Mouse (Mus musculus): ENCODE results near the gene Slc22a4.
"Not testable (repeated sequence)": the region's sequence is repeated elsewhere in the genome, so short reads cannot be mapped to it uniquely, and the experiment has no call there.

Slc22a4 gene

DNA sequence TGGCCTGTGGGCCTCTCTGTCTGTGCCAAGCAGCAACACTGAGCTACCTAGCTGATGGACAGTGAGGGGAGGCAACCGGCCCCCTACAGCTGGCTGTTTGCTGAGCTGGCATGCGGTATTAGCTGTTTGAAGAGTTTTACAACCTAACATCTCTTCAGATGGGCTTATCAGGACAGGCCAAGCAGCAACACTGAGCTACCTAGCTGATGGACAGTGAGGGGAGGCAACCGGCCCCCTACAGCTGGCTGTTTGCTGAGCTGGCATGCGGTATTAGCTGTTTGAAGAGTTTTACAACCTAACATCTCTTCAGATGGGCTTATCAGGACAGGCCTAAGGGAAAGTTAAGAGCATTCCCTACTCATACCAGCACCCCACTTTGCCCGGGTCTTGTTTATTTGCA is 21.5 kb downstream of the Slc22a4 start:
- CTCF ChIA-PET, result interaction anchor here (0.6 kb wide), 1 partner anchor 416 kb away, joined by 3 read pairs; no protein-coding TSS in a partner anchor

DNA sequence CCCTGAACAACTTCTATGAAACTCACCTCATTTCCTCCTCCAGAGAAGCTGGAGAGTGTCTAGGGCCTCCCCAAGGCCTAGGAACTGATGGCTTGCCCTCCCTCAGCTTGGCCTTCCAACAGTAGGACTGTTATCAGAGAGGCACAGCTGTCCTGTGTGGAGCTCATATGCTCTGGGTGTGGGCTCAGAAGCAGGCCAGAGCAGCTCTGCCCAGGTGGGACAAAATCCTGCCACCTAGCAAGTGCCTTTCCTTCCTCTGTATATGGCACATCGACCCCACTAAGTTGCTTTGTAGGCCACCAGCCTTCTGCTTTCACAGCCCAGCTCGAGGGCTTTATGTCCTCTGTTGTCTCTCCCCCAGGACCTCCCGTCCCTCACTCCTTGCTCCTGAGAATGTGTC is 23.2 kb downstream of the Slc22a4 start:
- CTCF ChIA-PET, result interaction anchor here (0.6 kb wide), 1 partner anchor 653 kb away, joined by 3 read pairs; no protein-coding TSS in a partner anchor

GRCm38 (mm10) chr11:54004221-54004620 is 23.7 kb downstream of the Slc22a4 start:
- CTCF ChIA-PET, result interaction anchor here (0.6 kb wide), 1 partner anchor 653 kb away, joined by 3 read pairs; no protein-coding TSS in a partner anchor

DNA sequence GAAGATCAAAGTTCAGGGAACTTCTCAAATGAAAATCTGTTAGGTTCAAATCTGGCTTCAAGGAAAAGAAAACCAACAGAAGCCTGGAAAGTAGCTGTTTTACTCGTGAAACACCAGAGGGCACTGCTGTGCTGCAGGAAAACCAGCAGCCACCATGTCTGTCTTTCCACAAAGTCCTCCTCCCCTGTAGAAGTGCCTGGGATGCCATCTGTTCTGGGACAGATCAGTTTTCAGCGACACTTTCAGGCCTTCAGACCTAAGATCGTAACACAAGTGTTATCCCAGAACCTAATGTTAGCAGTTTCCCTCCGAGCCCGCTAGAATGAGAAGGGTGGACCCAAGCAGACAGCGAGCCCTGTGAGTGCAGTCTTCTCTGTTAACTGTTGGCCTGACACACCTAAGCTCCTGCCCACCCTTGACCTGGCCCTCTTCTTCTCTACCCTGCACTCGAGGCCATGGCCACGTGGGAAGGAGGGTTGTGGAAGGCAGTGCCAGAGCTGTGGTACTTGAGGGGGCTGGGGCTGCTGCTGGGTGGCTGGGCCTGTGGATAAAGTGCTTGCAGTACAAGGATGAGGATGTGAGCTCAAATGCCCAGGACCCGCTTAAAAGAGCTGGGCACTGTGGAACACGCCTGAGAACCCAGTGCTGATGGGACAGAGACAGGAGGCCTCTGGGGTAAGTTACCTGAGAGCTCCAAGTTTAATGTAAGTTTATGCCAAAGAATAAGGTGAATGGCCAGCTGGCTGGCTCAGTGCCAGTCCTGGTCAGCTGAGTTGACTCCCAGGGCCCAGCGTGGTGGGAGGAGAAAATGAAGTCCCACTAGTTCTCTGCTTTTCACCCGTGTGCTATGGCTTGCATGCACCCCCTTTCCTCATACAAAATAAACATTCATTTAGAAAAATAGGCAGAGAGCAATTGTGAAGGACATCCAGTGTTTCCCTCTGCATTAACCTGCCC is 24.9 kb downstream of the Slc22a4 start:
- CTCF ChIA-PET, result interaction anchor here (1.4 kb wide), 1 partner anchor 10 kb away, joined by 3 read pairs; no protein-coding TSS in a partner anchor

DNA sequence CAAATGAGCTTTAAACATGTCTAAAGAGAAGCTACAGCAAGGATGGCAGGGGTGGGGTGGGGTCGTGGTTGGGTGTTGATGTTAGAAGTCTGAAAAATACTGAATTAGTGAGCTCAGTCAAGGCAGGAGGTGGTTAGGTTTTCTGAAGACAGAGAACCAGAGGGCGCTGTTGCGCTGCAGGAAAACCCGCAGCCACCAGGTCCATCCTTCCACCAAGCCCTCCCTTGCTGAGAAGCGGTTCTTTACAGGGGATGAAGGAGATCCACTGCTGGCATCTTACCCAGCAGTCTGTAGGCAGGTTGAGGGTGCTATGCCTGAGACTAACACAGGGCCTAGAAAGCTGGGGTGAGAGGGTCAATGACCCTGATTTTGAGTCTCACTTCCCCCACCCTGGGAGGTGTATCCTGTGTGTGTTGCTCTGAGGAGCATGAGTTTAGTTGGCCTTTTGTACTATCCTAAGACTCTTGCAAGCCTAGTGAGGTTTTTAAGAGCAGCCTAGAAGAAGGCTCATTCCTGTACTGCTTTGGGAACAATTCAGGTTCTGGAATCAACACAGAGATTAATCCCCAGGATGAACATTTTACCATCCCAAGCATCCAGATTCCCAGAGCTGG is 25.6 kb downstream of the Slc22a4 start:
- CTCF ChIA-PET, result interaction anchor here (0.8 to 1.4 kb wide), 4 partner anchors 9 to 48 kb away, joined by 3 read pairs; no protein-coding TSS in a partner anchor

DNA sequence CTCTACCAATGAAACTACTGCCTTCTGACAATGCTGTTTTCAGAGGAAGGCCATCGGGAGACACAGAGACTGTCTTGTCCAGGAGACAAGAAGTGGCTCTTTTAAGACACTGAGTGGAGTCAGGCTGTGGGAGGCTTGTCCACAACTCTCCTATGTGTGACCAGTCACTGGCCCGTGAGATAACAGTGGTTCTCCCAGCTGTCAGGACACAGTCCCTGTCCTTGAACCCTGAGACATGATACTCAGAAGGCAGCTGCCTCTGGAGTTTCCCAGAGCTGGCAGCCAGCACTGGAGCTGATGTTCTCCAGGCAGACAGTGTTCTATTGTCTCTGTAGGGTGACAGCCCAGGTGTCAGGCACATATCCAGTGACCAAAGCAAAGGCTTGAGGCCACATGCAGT is 30.2 kb downstream of the Slc22a4 start:
- CTCF ChIA-PET, result no interaction called here

- CTCF ChIA-PET, result interaction anchor here (0.8 kb wide), 1 partner anchor 10 kb away, joined by 3 read pairs; no protein-coding TSS in a partner anchor
Measured at GRCm38 (mm10) chr11:53992264-53992663, 35.6 kb downstream of the Slc22a4 start.

GRCm38 (mm10) chr11:53989232-53989631 is 38.7 kb downstream of the Slc22a4 start:
- CTCF ChIA-PET, result no interaction called here

- CTCF ChIA-PET, result no interaction called here
Measured at GRCm38 (mm10) chr11:53988081-53988480, 39.8 kb downstream of the Slc22a4 start.

GRCm38 (mm10) chr11:53981396-53981795 is 46.5 kb downstream of the Slc22a4 start:
- CTCF ChIA-PET, result interaction anchor here (0.5 kb wide), 1 partner anchor 86 kb away, joined by 4 read pairs; no protein-coding TSS in a partner anchor

DNA sequence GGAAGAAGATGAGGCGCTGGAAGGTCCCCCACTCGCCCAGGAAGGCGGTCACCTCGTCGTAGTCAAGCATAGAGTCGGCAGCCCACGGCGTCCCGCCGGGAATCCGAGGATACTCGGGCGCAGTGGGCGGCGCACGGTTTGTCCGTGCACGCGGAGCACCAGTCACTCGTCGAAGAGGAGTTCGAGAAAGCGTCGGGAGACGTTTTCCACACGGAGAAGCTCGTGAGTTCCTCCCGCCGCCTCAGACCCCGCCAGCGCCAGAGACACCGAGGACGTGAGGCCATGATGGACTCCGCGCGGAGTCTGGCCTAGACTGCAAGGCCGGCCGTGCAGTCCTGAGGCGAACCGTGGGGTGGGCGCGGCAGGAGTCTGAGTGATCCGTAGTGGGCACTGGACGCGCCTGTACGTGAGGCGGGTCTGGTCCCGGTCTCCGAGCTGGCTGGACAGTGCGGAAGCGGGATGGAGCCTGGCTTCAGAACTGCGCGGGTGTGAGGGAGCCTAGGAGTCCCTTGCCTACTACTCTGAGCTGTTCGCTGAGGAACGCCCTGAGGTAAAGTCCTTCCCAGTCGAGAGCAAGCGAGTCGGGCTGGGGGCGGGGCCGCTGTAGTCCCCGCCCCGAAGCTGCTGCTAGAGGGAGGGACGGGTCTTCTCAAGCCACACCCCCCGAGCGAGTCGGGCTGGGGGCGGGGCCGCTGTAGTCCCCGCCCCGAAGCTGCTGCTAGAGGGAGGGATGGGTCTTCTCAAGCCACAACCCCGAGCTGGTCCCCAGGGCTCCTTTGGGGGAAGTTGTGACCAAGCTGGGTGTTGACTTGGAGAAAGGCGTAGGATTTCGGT is 47.9 kb downstream of the Slc22a4 start, which contains the start of gene Slc22a21:
TSS of gene Slc22a21 (minus strand) at position 545 of the 834 bp plus-strand sequence.
- CTCF ChIA-PET, result no interaction called here

DNA sequence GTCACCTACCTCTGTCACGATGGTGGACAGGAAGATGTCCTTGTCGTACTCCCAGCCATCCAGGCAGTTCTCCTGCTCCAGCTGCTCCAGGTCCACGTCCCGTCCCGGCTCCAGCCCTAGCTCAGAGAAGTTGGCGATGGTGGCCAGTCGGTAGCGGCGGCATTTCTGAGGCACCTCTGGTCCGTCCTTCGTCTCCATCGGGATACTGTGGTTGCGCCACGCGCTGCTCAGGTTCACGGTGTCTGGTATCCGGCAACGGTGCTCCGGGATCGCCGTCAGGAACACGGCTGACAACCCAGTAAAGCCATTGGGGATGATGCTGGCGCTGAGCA is 48.5 kb downstream of the Slc22a4 start:
- CTCF ChIA-PET, result not testable (repeated sequence)

GRCm38 (mm10) chr11:53977672-53978071 is 50.2 kb downstream of the Slc22a4 start:
- CTCF ChIA-PET, result no interaction called here

GRCm38 (mm10) chr11:53975559-53975958 is 52.3 kb downstream of the Slc22a4 start:
- CTCF ChIA-PET, result interaction anchor here (0.9 kb wide), 1 partner anchor 16 kb away, joined by 3 read pairs; no protein-coding TSS in a partner anchor

DNA sequence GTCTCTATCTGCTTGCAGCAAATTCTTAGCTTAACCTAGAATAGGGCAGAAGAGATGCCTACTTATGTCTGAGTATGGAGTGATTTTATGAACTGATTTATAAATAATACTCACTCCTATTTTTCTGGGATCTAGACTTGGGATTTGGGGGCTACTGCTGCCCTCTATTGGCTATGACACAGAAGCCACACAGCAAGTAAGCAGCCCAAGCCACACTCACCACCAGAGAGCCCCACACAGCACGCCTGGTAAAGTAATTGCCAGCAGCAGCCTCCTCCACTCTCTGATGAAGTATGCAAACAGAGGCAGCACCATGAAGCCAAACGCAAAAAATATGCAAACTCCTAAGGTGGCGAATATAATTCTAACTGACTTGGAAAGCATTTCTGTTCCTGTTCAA is 68.9 kb downstream of the Slc22a4 start:
- CTCF ChIA-PET, result no interaction called here

GRCm38 (mm10) chr11:53958176-53958575 is 69.7 kb downstream of the Slc22a4 start:
- CTCF ChIA-PET, result not testable (repeated sequence)

- CTCF ChIA-PET, result no interaction called here
Measured at GRCm38 (mm10) chr11:53956636-53957035, 71.3 kb downstream of the Slc22a4 start.

DNA sequence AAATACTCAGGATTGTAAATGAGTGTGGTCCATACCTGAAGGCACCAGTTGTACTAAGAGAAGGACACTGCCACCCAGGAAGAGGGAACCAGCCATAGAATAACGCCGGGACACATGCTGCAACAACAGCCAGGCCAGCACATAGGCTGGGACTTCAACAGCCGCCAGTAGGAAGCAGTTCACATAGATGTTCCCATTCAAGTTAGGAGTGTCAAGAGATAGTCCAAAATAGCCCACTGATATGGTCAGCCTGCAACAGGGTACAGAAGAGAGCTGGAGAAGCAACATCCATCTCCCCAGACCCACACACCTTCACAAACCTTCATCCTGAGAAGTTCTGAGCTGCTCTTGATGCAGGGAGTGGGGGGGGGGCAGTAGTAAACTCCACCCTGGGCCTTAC is 73.2 kb downstream of the Slc22a4 start:
- CTCF ChIA-PET, result no interaction called here

GRCm38 (mm10) chr11:53950133-53950532 is 77.8 kb downstream of the Slc22a4 start:
- CTCF ChIA-PET, result not testable (repeated sequence)
